ENCODE assay signal across 15 mouse cellular contexts in the genomic region with DNA sequence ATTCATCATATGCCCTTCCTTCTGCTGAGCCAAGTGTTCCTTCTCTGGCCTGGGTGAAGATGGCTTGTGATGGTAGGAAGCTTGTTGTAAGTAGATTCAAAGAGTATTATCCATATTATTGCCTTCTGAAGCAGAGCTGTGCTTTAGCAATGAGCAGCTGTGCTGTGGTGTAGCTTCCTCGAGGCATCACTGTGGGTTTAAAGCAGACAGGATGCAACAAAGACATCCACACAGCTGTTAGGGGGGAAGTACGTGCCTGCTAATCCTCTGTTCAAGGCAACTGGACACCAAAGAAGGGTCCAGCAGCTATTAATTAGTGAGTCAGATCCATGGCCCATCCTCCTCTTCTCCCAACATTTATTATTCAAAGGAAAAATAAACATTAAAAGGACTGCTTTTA. TPM values are rescaled to one million over a fixed set of nuclear protein-coding genes. Genes with fewer than 3 reads are reported as not detected.
DNase-seq lines count a peak whose midpoint lies in the region; ATAC-seq and TF ChIP-seq lines count a peak whose summit lies in the region.
"Had no signal": no experiment of that assay in that cellular context is flagged by ENCODE, and none has a peak within 500 bp of the region (broad histone marks: within the 10 kb centered on the region; RNA-seq: fewer than 3 reads in every experiment).

No protein-coding gene starts in this region.

- no peak for TF ChIP-seq CTCF in left cerebral cortex, adult 2 months (IDR thresholded peaks at IDR 0.05)

- no peaks in the 10 kb centered on the region for H3K9me3 ChIP-seq in forebrain, embryonic 15.5 days
- no peaks in the 10 kb centered on the region for H3K9me3 ChIP-seq in forebrain, embryonic 11.5 days (ENCODE audit: control insufficient read depth, low read length)
- H3K9me3 ChIP-seq: heart, embryonic 15.5 days; hindbrain, embryonic 12.5 days had no signal

- no peak overlapping the region for H3K4me2 ChIP-seq in forebrain, embryonic 15.5 days (replicated peaks)
- no peak overlapping the region for H3K4me2 ChIP-seq in forebrain, embryonic 11.5 days (ENCODE audit: low read depth, low read length, severe bottlenecking)
- H3K4me2 ChIP-seq: heart, embryonic 15.5 days; hindbrain, embryonic 12.5 days; liver, embryonic 11.5 days had no signal

- H3K27ac ChIP-seq in forebrain, embryonic 15.5 days (replicated peaks) = peak overlapping the region; percentile 34; the same call in 1 of the 2 replicates
- no peak overlapping the region for H3K27ac ChIP-seq in forebrain, embryonic 11.5 days (ENCODE audit: low read depth, low read length)
- no peak overlapping the region for H3K27ac ChIP-seq in left cerebral cortex, adult 2 months
- H3K27ac ChIP-seq: heart, embryonic 15.5 days; hindbrain, embryonic 12.5 days had no signal

- no peaks in the 10 kb centered on the region for H3K27me3 ChIP-seq in forebrain, embryonic 15.5 days
- H3K27me3 ChIP-seq in forebrain, embryonic 11.5 days (ENCODE audit: control insufficient read depth, insufficient read depth, low read length) = no peaks in the 10 kb centered on the region
- H3K27me3 ChIP-seq: heart, embryonic 15.5 days; hindbrain, embryonic 12.5 days had no signal

- no peaks in the 10 kb centered on the region for H3K4me1 ChIP-seq in forebrain, embryonic 15.5 days
- no peaks in the 10 kb centered on the region for H3K4me1 ChIP-seq in forebrain, embryonic 11.5 days (replicated peaks; ENCODE audit: control insufficient read depth, insufficient read depth, low read length)
- H3K4me1 ChIP-seq: hindbrain, embryonic 12.5 days had no signal

- H3K9ac ChIP-seq in forebrain, embryonic 15.5 days (replicated peaks) = no peak overlapping the region
- H3K9ac ChIP-seq in forebrain, embryonic 11.5 days (ENCODE audit: low read length) = no peak overlapping the region
- H3K9ac ChIP-seq: heart, embryonic 15.5 days; hindbrain, embryonic 12.5 days had no signal

- no peak overlapping the region for H3K4me3 ChIP-seq in forebrain, embryonic 15.5 days
- H3K4me3 ChIP-seq in forebrain, embryonic 11.5 days (ENCODE audit: low read depth, low read length) = no peak overlapping the region
- H3K4me3 ChIP-seq in left cerebral cortex, adult 2 months = no peak overlapping the region
- H3K4me3 ChIP-seq: heart, embryonic 15.5 days; hindbrain, embryonic 12.5 days had no signal

- H3K36me3 ChIP-seq in forebrain, embryonic 15.5 days = peaks cover 24% of the 10 kb centered on the region; the same call in 1 of the 2 replicates
- H3K36me3 ChIP-seq in forebrain, embryonic 11.5 days (ENCODE audit: control insufficient read depth, insufficient read depth, low read length) = no peaks in the 10 kb centered on the region

- no peak for DNase-seq in forebrain, embryonic 11.5 days (ENCODE audit: low spot score)
- DNase-seq in thymus, postnatal 0 days (ENCODE audit: low spot score) = peak; percentile 68
- no peak for DNase-seq in thymus, adult 18-20 months
- DNase-seq in left cerebral cortex, adult 2 months (ENCODE audit: extremely low spot score in 1 of 2, low spot score in 2 of 2) = no peak
- DNase-seq in right cerebral cortex, adult 18-20 months = no peak
- DNase-seq in kidney, adult 9 months = no peak
- DNase-seq: cerebellum, adult 18-20 months; heart, adult 11 months; kidney, adult 8-10 months had no signal

- 9% methylated on average over 2 of the region's 2 CpGs for WGBS in forebrain, embryonic 15.5 days
- 21% methylated on average over 2 of the region's 2 CpGs for WGBS in forebrain, embryonic 11.5 days

- ATAC-seq in forebrain, embryonic 15.5 days (replicated peaks) = no peak
- no peak for ATAC-seq in forebrain, embryonic 11.5 days (replicated peaks; ENCODE audit: low FRiP score)
- peak; percentile 45 for ATAC-seq in megakaryocyte progenitor cell, adult 5-6 weeks (replicated peaks; ENCODE audit: poor library complexity)

- intact Hi-C loops in left cerebral cortex, adult 2 months (cut with DNase I) = no loop called here

RNA-seq across cellular contexts. Expression of a gene that starts 25.1 kb away (rescaled TPM):
- polyA plus RNA-seq in forebrain, embryonic 15.5 days (2015; fragmentation: Nextera tagmentation; extraction: Ambion mirVana) = 43.6 and 44.8 TPM in 2 replicates
- polyA plus RNA-seq in forebrain, embryonic 11.5 days (2014; fragmentation: Nextera tagmentation; extraction: Ambion mirVana) = 15.0 and 17.4 TPM in 2 replicates
- polyA plus RNA-seq in thymus, postnatal 0 days (2015; fragmentation: Nextera tagmentation; extraction: Ambion mirVana) = 1.0 and 2.6 TPM in 2 replicates
- not detected in 2 replicates for total RNA-seq in megakaryocyte progenitor cell, adult 5-6 weeks (2015)
- total RNA-seq in megakaryocyte progenitor cell, adult 5-6 weeks (2017) = not detected in 2 replicates
- total RNA-seq in left cerebral cortex, adult 2 months (2021) = 10 to 100 TPM; 41.7 to 47.6 TPM
- total RNA-seq: megakaryocyte-erythroid progenitor cell, adult 5-6 weeks had no signal
